Mouse (Mus musculus): ENCODE results near the gene Nek9.

Nek9 gene

DNA sequence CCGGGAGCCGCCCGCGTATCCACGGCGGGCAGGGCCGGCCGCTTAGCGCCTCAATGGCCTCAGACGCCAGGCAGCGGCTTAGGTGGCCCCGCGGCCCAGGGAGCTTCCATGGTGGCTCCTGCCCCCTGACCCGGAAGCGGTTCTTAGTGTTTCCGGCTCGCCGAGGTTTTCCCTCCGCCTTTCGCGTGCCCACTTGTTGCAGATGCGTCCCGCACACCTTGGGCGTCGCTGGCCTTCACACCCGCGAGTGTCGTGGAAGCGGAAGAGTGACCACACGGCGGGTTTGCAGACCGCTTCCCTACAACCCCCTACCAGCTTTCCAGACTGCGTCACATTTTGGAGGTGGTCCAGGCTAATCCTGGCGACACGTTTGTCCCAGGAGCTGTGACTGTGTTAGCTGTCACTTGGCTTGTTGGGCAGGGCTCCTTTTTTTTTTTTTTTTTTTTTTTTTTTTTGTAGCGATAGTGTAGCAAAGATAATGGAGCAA lies at the start of gene Nek9:
Gene Nek9, minus strand, starts transcription at position 120 of the 487 bp plus-strand sequence.
- DNase-seq (ENCODE audit: low spot score in 2 of 2), result peak; percentile 85 to 92

DNA sequence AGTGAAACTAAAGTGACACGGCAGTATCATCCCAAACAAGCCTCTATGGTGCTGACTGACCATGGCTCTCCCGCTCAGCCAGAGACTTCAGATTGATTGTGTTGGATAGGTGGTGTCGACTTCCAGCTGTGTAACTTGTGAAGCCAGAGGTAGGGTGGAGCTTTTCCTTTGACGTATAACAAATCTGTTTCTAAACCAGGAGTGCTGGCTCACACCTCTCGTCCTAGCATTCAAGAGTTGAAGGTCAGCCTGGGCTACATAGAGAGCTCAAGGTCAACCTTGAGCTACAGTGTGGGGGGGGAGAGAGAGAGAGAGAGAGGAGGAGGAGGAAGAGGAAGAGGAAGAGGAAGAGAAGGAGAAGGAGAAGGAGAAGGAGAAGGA lies 46.8 kb upstream of the Nek9 start:
- no peak for DNase-seq (ENCODE audit: low spot score in 2 of 2)

DNA sequence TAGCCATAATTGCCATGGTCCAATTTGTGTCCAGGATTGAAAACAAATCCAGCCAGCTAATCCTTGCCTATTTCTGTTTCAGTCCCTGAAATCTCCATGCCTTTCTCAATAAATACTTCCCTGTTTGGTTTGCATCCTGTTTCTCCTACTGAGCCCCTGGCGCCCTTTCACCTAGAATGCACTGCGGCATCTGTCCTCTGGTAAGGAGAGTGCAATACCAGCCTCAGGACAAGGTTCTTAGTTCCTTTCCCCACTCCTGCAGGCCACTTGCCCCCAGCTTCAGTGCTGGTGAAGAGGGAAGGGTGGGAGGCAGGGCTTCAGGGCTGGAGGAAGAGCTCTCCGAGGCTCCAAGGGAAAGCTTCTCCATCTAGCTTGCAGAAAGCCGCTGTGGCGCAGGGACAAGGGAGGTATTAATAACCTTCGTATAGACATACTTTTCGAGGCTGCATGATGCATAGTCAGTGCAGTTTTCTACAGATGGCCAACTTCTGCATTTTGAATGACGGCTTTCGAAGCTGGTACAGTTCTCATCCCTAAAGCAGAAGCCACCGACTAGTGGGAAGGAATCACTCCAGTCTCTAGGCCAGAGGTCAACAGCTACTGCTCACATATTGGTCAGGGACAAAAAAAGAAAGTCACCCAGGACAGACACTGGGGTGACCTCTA lies 46.3 kb upstream of the Nek9 start:
- no peak for DNase-seq (ENCODE audit: low spot score in 2 of 2)

DNA sequence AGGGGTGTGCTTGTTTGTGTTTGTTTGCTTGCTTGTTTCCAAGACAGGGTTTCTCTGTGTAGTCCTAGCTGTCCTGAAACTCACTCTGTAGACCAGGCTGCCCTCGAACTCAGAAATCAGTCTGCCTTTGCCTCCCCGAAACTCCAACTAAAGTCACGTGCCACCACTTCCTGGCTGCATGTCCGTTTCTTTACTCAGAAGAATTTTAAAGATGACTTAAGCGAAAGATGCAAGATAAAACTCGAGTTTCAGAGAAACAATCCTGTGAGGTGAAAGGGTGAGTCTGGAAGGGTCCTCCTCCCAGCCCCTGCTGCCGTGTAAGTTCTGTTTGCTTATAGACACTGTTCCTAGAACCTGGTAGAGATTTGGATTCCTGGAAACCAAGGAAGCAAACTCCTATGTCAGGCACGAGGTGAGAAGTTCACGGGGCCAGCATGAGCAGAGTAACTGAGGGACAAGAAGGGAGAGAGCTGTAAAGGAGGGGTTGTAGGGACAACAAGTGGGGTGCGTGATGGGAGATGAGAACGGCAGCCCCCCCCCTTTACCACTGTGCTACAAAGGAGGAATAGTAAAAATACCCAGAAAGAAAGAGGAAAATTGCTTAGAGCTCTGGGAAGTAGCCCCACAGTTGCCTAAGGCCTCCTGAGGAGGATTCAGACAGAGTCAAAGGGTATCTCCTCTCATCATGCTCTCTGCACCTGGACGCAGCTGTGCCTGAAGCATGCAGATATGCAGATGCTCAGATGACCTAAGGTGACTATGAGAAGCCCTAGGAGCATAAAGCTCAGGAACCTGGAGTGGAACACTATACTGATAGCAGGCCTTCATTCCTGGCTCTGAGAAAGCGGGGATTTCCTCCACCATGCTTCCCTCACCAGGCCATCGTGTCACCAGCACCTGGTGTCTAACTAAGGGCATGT lies 43.9 kb upstream of the Nek9 start:
- DNase-seq (ENCODE audit: low spot score in 2 of 2), result no peak

DNA sequence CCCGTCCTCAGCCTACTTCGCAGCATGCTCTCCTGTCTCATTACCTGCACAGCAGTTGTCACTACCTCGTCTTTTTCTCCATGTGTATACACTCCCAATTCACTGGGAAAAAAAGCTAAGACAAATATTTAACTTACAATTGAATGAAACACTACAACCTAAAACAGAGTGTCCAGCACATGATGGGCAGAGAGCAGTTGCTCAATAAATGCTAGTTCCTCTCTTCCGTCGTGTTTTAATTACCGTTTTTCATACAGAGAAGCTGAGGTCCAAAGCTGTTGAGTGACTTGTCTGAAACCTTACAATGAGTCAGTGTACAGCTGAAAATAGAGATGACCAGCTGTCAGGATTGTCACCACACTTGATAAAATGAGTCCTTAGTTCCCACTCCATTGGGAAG lies 42.4 kb upstream of the Nek9 start:
- no peak for DNase-seq (ENCODE audit: low spot score in 2 of 2)

DNA sequence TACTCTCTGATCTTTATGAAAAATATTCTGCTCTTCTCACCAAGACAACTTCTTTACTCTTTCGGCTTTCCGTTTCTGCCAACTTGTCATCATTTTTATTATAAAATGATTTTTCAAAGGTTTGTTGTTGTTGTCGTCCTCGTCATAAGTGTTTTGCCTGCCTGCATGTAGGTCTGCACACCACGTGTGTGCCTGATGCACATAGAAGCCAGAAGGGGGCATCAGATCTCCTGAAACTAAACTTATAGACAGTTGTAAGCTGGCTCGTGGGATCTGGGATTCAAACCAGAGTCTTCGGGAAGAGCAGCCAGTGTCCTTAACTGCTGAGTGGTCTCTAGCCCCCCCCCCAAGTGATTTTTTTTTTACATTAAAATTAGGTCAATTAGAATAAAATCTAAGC lies 41.8 kb upstream of the Nek9 start:
- DNase-seq (ENCODE audit: low spot score in 2 of 2), result no peak

DNA sequence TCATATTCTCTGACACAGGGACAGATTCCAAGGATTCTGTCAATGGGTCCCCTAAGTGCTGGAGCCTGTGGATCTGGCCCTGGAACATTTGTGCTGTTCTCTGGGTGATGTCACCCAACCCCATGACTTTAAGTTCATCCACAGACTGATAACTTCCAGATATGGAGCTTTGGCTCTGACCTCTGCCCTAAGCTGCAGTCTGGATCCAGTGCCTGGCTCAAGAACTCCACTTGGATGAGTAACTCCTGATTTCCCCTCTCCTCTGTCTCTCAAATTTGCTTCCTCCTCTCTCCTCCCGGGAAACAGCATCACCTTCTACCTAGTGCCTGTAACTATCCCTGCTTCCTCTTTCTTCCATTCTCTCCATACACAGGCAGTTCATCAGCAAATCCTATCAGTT lies 41.1 kb upstream of the Nek9 start:
- no peak for DNase-seq (ENCODE audit: low spot score in 2 of 2)

DNA sequence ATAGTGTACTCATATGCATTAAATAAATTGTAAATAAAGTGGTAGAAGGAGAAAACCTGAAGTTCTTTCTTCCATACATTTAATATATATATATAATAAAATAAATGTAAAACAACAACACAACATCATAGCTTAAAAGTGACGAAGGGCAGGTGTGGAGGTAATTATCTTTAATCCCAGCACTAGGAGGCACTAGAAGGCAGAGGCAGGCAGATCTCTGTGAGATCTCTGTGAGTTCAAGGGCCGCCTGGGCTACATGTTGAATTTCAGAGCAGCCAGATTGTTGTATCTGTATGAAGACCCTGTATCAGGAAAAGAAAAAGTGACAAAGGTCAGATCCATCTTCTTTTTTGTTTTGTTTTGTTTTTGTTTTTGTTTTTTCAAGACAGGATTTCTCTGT lies 39.1 kb upstream of the Nek9 start:
- no peak for DNase-seq (ENCODE audit: low spot score in 2 of 2)

DNA sequence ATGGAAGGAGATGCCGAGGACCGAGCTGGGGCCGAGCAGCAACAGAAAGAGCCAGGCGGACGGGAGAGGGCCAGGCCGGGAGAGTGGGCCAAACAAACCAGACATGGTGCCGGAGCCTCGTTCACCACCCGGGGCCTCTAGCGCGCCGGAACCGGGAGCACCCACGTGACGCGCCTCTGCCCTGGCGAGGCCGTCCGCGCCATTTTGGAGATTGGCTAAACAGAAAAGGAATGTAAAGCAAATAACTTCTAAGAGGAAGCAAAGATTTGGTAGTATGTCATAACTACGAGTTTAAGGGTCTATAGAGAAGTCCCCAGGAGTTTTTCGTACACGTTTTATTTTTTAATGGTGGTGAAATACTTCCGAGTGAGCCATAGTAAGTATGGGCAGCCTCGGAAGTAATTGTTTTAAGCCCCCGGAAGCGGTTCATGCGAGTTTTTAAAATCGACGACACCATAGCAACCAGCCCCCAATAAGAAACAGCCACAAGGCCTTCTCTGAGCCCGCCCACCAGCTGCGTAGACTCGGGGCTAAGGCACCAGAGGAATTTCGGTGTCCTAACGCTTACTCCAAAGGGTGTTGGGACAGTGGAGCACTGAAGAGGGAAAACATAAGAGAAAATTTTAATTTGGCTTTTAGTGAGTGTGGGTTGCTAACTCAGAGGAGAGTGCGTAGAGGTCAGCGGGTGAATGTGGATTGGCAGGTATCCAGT lies 35.6 kb upstream of the Nek9 start, which contains the start of gene Tmed10:
Gene Tmed10, minus strand, starts transcription at position 287 of the 712 bp plus-strand sequence.
- peak; percentile 82 to 86 for DNase-seq (ENCODE audit: low spot score in 2 of 2)

DNA sequence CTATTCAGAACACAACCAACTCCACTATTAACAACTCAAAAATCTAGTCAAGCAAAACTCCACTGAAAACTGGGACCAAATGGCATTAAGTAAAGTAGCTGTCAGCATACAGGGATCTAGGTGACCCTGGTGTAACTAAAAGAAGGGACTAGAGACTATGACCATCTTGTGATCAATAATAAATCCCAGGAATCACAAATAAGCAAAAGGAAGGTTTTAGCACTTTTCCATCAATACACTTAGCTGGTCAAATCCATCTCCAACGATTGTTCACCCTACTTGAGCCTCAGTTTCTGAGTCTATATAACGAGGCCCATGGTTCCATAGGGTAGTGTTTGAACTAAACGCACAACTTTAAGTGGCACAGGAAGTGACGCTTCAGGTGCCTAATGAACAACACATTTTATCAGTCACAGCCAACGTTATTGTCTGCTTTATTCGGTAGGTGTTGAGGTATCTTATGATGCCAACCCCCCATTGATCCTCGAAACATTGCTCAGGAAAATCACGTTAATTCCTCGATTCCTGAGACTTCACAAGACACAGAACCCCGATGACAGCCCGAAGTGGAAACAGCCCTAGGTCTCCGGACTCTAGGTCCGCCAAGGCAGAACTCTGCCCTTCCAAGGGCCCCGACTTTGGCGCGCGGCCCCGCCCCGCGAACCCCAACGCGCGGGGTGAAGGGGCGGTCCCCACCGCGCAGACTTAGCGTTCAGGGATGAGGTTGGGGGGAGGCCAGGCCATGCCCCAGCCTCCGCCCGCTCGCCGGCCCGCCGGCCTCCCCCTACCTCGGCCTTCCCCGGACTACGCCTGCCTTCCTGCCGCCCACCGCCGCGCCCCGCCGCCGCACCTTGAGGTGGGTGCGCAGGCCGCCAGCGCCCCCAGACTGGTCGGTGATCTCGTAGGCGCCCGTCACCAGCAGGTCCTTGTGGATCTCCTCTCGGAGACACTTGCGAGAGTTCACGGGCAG lies 34.7 kb upstream of the Nek9 start:
- peak; percentile 29 to 47 for DNase-seq (ENCODE audit: low spot score in 2 of 2)

DNA sequence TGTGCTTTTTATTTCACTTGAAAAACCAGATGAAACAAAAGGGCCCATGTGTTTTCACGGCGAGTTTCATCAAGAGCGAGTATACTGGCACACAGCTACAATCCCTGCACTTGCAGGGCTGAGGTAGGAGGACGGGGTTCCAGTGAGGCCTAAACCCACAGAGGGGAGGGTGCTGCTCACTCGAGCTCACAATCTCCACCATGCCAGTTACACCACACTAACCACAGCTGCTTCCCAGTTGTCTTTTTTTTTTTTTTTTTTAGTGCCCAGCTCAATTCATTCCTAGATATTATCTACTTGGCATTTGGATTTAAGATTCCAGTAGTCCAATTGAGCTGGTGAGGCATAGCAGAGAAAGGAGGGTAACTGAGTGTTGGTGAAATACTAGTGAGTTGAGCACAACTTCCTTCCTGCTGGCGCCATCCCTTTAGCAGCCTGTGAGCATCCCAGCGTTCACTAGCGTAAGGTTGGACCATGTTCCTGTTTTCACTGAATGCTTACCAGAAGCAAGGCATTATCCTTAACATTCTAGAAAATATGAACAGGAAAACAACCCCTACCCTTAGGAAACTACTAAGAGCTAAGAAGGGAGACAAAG lies 33.0 kb upstream of the Nek9 start:
- no peak for DNase-seq (ENCODE audit: low spot score in 2 of 2)

DNA sequence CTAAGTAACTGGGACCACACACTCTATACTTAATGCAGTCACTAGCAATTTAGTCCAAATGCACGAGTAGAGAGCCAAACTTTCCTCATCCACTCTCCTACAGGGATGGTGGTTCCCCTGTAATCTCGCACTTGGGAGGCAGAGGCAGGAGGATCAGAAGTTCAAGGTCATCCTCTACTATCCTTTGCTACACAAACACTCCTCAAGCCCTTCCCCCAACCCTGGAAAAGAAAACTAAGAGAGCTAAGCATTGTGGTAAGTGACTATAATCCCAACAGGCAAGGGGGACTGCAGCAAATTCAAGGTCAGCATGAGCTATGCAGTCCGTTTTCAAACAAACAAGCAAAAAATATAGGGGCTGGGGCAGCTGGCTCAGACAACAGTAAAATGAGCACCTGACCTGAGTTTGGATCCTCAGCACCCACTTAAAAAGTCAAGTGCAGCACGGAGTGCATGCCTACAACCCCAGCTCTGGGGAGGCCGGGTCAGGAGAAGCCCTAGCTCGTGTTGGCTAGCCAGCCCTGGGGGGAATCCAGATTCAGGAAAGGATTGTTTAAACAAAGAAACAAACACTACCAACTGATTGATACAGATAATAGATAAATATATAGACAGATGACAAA lies 29.4 kb upstream of the Nek9 start:
- no peak for DNase-seq (ENCODE audit: low spot score in 2 of 2)

DNA sequence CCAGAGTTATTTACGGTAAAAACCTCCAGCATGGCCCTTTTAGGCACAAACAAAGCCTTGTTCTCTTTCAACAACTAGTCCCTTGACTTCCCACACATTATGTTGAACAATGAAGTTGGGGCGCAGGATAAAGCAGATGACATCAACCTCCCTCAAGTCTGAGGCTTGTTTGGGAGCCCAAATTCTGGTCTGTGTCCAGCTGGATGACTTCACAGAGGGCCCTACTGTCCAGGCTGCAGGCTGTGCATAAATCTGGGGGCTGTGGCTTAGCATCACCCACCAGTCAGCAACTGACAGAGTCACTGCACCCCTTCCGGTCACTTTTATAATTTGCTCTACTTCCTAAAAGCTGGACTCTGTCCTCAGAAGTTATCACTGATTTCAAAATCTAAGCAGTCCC lies 27.1 kb upstream of the Nek9 start:
- no peak for DNase-seq (ENCODE audit: low spot score in 2 of 2)

DNA sequence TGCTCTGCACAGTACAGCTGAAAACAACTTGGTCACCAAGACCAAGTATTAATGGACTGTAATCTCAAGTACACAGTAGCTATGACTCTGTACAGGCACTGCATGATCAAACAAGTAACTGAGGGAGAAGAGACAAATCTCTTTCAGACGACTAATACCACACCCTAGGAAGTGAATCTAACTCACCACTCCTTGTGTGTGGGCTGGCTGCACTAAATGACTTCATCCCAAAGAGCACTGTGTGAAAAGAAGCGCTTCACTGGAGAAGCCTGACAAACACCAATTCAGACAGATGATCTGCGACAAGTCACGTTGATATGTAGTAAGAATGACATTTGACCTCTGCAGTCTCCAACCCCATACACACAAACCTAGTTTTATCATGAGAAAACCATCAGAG lies 23.3 kb upstream of the Nek9 start:
- no peak for DNase-seq (ENCODE audit: low spot score in 2 of 2)

DNA sequence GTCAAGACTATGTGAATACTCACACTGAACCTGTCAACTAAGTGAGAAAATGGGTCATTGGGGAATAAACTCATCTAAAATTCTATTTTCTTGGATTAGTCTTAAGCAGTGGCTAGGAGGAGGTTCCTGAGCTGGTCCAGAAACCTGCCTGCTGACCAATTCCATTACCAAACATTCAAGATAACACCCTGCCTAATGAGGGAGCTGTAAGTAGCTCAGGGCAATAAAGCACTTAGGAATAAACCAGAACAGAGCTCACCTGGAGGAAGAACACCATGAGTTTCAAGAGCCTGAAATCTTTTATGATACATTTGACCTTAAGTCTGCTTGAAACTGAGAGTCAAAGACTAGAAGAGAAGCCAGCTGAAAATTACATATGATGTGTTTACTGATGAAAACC lies 22.4 kb upstream of the Nek9 start:
- no peak for DNase-seq (ENCODE audit: low spot score in 2 of 2)

DNA sequence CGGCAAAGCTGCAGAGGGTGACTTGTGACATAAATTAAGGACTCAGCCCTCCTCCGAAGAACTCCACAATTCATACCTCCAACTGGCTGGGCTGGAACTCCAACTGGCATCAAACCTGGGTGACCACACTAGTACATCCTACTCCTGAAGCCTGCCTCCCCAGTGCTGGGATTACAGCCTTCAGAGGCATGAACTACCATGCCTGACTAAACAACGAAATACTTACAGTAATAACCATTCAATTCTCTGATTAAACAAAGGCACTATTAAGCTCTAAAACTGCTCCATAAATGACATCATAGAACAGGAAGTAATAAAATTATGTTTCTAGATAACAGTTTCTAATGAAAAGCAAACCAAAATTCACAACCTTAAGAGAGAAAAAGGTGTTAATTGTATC lies 22.0 kb upstream of the Nek9 start:
- DNase-seq (ENCODE audit: low spot score in 2 of 2), result no peak

DNA sequence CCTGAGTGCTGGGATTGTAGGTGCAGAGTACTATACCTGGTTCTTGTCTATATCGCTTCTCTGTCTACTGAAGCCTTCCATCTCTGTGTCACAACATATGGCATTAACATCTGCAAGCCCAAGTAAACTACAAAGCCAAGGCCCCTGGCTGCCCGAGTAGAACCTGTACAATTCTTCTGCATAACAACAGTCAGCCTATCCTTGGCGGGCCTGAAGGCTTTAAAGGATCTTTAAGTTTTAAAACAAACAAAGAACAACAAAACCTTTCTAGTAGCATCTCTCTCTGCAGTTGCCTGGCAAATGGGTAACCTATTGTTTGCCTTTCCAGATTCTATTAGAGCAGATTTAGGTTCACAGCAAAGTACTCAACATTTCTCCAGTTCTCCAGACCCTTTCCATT lies 14.9 kb upstream of the Nek9 start:
- no peak for DNase-seq (ENCODE audit: low spot score in 2 of 2)

DNA sequence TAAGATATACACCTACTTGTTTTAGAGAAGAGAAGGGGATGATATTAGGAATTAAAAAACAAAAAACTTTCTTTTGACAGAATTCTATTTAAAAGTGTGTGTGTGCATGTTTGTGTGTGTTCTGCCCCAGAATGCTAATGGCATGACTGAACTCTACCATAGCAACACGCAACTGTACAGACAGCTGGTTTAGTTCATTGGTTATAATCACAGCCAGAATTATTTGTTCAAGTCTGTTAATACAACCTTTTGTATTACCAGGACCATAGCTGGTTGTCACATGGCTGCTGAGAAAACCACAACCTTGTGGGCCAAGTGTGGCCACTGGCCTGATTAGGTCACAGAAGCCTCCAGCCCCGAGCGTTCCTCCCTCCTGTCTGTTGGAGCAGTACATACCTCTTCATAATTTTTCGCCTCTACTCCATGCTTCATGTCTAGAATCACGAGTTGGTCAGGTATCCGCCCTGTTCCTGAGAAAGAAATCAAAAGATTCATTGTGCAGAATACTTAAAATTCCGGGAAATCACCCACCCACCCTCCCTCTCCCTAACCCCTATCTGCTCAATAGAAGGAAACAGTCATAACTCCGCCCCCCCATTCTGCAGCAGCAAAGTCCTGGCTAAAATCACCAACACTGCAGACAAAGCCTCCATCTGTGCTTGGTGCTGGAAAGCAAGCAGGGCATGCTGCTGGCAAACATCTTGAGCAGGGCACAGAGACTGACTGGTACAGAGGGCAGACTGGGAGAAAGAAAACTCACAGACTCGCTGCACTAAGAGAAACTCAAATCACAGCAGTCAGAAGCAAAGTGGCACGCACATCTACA lies 11.5 kb upstream of the Nek9 start:
- DNase-seq (ENCODE audit: low spot score in 2 of 2), result peak; percentile 33 to 57

DNA sequence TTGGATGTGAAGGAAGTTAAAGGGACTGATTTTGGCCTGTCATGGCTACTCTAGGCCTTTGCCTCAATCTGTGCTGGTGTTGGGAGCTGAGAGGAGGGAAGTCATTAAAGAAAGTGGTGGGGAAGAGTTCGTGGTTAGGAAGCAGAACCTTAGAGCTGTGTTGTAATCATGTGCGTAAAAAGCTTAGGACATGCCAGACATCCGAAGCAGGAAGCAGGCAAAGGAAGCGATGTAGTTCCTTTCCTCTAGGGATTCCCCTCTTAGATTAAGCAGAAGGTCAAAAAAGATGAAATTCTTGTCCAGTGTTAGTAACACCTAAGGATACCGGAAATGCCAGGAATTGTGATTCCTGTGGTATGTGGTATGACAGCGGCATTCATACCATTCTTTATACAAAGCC lies 9.2 kb upstream of the Nek9 start:
- DNase-seq (ENCODE audit: low spot score in 2 of 2), result no peak
